Mouse (Mus musculus): ENCODE measurements around the gene Fndc3a. TPM values are rescaled to one million over a fixed set of nuclear protein-coding genes. Genes with fewer than 3 reads are reported as not detected.

The Fndc3a gene
- polyA plus RNA-seq, 1 experiment from 2014 or later = 42.9 TPM

Other genes starting within 250 kb of the Fndc3a start
- not detected in 2 replicates for gene Gm9195, start 218.2 kb downstream of the Fndc3a start, polyA plus RNA-seq (2014; fragmentation: Nextera tagmentation; extraction: Ambion mirVana)

All from neural tube, embryonic 11.5 days (tissue).